Mouse (Mus musculus) forebrain, embryonic 10.5 days (tissue): ENCODE measurements around the gene Rhof. TPM values are rescaled to one million over a fixed set of nuclear protein-coding genes. Genes with fewer than 3 reads are reported as not detected.

ENCODE experiments used
- DNase-seq: peaks from one replicate; pipeline ENCODE4 v3.0.0-alpha.2; 2017; ENCODE audit warnings: low spot score; ENCODE audit errors: extremely low spot score
- H3K27ac ChIP-seq: fragments of 300-500 bp; sonication (generic); 2 replicates; pipeline ENCODE4 v1.5.1; 2016; ENCODE audit warnings: mild to moderate bottlenecking
- H3K27me3 ChIP-seq: fragments of 300-500 bp; sonication (generic); 2 replicates; pipeline ENCODE4 v1.6.1; 2016; ENCODE audit warnings: mild to moderate bottlenecking; ENCODE audit not compliant: poor library complexity, severe bottlenecking
- H3K36me3 ChIP-seq: fragments of 300-500 bp; sonication (generic); replicated peaks from 2 replicates; pipeline ENCODE4 v1.6.1; 2016; ENCODE audit warnings: mild to moderate bottlenecking, moderate library complexity
- H3K4me1 ChIP-seq: fragments of 300-500 bp; sonication (generic); 2 replicates; pipeline ENCODE4 v1.6.1; 2016
- H3K4me3 ChIP-seq: fragments of 300-500 bp; sonication (generic); 2 replicates; pipeline ENCODE4 v1.5.1; 2016; ENCODE audit warnings: mild to moderate bottlenecking, moderate library complexity
- H3K9me3 ChIP-seq: fragments of 300-500 bp; sonication (generic); 2 replicates; pipeline ENCODE4 v1.6.1; 2016; ENCODE audit warnings: mild to moderate bottlenecking, moderate library complexity
- WGBS: fragments of 180-500 bp; shearing (Covaris S2); methylation state at CpG from one replicate; pipeline ENCODE4 v1.1.7; 2016; 5-methylcytosine and 5-hydroxymethylcytosine counted together
- polyA plus RNA-seq: library from polyadenylated mRNA; unstranded; fragments of >200 nt; fragmentation: Nextera tagmentation; extraction: Ambion mirVana; gene quantifications from 2 replicates; pipeline ENCODE4 v1.2.1, GENCODE M21; 2016

Rhof gene
- polyA plus RNA-seq, 1 experiment from 2014 or later = 1.2 TPM

DNA sequence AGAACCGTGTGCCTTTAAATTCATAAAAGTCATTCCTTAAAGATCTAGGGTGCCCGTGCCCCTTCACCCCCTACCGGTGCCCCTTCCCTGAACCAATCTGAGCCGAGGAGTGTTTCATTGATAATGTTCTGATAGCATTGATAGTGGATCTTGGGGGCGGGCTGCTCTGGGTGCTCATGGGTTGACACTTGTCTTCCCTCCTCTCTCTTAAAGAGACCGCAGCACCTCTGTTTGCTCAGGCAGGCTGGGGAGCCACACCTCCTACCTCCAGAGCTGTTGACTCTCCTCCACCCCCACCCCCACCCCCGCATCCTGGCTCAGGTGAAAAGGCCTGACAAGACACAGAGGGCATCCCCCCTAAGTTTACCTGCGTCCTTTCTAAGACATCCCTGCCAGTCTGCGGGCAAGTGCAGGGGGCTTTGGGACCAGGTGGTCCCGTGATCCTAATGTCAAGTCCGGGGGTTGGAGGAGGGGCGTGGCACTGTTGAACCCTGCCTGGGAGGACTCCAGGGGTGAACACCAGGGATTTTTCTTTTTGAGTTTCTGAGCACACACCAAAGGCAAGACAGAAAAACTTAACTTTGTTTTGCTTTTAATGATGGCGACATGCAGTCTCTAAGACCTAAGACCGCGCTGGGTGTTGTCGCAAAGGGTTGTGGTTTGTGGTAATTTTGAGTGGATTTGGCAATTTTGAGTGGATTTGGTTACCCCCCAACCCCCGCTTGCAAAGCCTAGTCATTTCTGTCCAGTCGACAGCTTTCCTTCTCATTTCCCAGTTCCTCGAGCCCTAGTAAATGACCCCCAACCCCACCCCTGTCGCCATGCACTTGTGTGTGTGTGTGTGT lies 12.5 kb upstream of the Rhof start:
- H3K4me1 ChIP-seq = peaks cover 71% of the 10 kb centered on the region
- peak overlapping the region; percentile 100; the same call in 1 of the 2 replicates for H3K27ac ChIP-seq
- H3K36me3 ChIP-seq = peaks cover 61% of the 10 kb centered on the region

DNA sequence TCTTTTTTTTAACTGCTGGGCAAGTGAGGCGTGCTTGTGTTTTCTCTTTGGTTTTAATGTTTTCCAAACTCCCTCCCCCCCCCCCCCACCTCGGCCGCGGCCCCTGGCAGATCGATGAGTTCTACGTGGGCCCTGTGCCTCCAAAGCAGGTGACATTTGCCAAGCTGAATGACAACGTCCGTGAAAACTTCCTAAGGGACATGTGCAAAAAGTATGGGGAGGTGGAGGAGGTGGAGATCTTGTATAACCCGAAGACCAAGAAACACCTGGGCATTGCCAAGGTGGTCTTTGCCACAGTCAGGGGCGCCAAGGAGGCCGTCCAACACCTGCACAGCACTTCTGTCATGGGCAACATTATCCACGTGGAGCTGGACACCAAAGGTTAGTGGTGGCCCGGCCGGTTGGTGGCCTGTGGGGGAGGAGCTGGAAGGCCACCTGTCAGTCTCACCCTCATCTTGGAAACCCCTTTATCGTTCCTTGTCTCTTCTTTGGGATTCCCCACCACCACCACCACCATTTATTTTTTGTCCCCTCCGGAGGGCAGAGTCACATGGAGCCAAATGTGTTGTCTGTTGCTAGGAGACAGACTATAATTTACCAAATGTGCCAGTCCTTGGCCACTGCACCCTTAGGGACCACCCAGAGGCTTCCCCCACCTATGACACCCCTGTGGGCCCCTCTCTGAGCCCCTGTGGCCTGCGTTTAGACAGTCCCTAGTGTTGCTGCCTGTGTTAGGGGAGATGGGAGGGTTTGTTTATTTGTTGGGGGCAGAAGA lies 11.7 kb upstream of the Rhof start:
- no peak for DNase-seq
- no peaks in the 10 kb centered on the region for H3K27me3 ChIP-seq
- H3K9me3 ChIP-seq = no peaks in the 10 kb centered on the region
- H3K4me3 ChIP-seq = peak overlapping the region; percentile 98
- H3K4me1 ChIP-seq = peaks cover 67% of the 10 kb centered on the region
- H3K27ac ChIP-seq = peak overlapping the region; percentile 100; the same call in 1 of the 2 replicates
- peaks cover 53% of the 10 kb centered on the region for H3K36me3 ChIP-seq
- 11% methylated on average over 17 of the region's 17 CpGs for WGBS

More for the DNA sequence above, 12.5 kb upstream of the Rhof start:
- no peak for DNase-seq
- 49% methylated on average over 20 of the region's 20 CpGs for WGBS
- Histone ChIP-seq H3K27me3 (no peaks in the 10 kb centered on the region), H3K4me3 (peak overlapping the region; percentile 98), H3K9me3 (no peaks in the 10 kb centered on the region)

DNA sequence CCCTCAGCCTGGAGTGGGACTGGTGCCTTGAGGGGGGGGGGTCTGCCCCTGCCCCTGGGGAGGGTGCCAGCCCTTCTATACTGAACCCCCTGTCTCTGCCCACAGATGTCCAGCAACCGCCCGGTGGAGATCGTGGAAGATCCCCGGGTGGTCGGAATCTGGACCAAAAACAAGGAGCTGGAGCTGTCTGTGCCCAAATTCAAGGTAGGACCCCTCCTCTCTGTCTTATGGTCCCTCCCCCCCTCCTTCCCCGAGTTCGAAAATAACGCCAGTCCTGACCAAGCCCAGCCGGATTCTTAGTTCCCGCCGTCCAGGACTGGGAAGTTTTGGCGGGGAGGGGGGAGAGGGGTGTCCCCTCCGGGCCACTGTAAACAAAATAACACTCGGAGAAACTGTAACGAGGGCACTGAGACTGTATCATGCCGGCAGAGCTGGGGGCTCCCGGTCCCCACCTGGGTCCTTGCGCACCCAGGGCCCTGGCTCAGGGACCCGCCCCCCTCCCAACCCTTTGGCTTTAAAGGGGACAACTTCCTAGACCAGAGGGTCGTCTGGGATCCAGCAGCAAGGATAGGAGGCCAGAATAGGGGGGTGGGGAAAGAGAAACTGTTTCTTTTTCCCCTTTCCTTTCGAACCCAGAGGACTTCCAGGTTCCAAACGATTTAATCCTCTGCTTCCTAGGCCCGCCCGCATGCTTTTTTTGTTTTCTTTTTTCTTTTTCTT lies 10.9 kb upstream of the Rhof start:
- Histone ChIP-seq H3K36me3 (peaks cover 46% of the 10 kb centered on the region), H3K4me1 (peaks cover 67% of the 10 kb centered on the region), H3K4me3 (peak overlapping the region; percentile 98), H3K27me3 (no peaks in the 10 kb centered on the region), H3K27ac (peak overlapping the region; percentile 100), H3K9me3 (no peaks in the 10 kb centered on the region)
- WGBS = under 1% methylated on average over 24 of the region's 24 CpGs
- peak; percentile 47 for DNase-seq

DNA sequence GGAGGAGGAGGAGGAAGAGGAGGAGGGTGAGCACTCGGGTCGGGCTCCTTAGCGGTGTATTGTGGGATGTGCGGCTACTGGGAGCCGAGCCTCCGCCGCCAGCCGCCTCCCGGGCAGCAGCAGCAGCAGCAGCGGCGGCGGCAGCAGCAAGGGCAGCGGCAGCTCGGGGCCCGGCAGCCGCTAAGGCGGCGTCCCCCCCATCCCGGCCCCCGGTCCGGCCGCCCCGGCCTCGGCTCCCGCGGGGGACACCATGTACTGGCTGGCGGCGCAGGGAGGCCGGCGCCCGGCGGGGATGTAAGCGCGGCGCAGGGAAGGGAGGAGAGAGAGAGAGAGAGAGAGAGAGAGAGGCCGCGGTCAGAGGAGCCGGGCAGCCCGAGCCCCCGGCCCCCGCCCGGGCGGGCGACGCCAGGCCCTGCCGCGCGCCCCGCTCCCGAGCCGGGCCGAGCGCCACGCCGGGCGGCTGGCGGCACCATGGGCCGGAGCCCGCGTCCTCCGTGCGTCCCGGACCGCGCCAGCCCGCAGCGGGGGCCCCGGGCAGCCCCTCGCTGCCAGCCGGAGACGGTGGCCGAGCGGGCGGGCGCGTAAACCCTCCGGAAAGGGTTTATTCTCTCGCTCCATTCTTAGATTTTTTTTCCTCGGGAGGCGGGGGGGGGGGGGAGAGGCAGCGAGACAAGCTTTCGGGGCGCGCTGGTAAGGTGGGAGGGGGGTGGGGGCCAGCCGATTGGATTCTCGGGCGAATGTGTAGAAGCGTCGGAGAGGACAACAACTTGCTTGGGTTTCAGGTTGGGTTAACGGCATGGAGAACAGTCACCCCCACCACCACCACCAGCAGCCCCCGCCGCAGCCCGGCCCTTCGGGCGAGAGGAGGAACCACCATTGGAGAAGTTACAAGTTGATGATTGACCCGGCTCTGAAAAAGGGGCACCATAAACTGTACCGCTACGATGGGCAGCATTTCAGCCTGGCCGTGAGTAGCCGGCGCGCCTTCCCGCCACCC lies 10.0 kb upstream of the Rhof start, which contains the start of gene Setd1b:
Gene Setd1b, plus strand, starts transcription at position 33 of the 997 bp plus-strand sequence.
- Histone ChIP-seq H3K4me1 (peaks cover 68% of the 10 kb centered on the region), H3K4me3 (peak within 1 kb of the TSS; percentile 98)
- under 1% methylated on average over 91 of the region's 103 CpGs for WGBS

DNA sequence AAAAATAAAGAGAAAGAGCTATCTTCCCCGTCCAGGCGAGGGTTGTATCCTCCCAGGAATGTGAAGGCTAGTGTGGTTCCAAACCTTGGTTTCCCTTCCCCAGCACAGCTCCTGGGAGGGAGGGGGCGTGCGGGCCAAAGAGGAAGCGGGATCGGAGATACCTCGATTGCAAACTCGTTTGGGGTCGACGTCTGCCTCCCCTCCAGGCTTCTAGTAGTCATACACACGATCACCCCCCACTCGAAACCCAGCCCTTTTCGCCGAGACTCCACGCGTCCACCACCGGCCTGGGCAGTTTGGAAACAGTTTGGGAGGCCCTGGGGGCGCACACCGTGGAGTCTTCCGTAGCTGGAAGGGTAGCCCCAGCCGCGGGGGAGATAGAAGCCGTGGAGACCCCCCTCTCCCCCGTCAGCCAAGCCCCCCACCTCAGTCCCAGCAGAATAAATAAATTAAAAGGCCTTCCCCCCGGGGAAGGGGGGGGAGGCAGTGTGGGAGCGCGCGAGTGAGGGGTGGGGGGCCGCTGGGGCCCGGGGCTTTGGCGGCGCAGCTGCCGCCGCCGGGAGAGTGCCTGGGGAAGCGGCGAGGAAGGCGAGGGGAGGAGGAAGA lies 9.2 kb upstream of the Rhof start:
- Histone ChIP-seq H3K27me3 (no peaks in the 10 kb centered on the region), H3K9me3 (no peaks in the 10 kb centered on the region), H3K36me3 (peaks cover 34% of the 10 kb centered on the region), H3K4me1 (peaks cover 73% of the 10 kb centered on the region), H3K27ac (peak overlapping the region; percentile 100), H3K4me3 (peak overlapping the region; percentile 98)
- WGBS = under 1% methylated on average over 35 of the region's 38 CpGs
- DNase-seq = peak; percentile 74

More for the DNA sequence above, 10.0 kb upstream of the Rhof start, which contains the start of gene Setd1b:
- Histone ChIP-seq H3K27me3 (no peaks in the 10 kb centered on the region), H3K9me3 (no peaks in the 10 kb centered on the region), H3K27ac (peak within 1 kb of the TSS; percentile 100), H3K36me3 (peaks cover 36% of the 10 kb centered on the region)
- peak; percentile 73 for DNase-seq

DNA sequence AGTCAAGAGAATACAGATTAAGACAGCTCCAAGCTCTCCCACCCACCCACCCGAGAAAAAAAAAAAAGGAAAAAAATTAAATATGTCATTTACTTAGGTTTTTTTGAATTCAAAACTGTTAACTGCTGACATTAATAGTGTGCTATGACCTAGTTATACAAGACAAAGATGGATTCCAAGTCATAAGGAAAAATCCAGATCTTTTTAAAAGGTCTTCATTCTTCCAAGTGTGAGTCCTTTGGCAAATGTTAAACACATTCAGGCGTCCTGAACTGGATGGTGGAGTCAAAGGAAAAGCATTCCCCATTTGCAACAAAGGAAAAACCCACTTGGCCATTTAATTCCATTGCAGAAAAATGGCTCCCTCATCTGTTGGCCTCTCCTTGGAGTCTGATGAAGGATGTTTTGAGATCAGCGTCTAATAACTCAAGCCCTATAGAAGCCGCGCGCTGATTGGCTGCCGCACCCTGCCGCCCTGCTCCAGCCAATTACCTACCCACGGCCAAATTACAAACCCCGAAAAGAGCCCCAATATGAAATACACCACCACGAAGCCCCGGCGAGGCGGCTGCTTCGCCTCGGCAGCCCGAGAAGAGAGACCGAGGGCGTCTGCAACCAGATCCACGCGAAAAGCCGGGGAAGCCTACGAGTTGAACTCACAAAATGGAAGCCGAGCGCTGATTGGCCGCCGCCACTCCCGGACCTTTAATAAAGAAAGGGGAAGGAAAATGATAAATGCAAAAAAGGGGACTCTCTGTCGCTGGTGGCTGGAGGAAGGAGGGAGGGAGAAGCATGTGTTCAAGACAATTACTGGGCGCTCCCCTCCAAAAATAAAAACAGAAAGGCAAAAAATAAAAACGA lies 8.4 kb upstream of the Rhof start:
- H3K9me3 ChIP-seq = no peaks in the 10 kb centered on the region
- DNase-seq = peak; percentile 92
- no peaks in the 10 kb centered on the region for H3K27me3 ChIP-seq
- 0% methylated on average over 31 of the region's 31 CpGs for WGBS
- H3K4me3 ChIP-seq = peak overlapping the region; percentile 98
- H3K27ac ChIP-seq = peak overlapping the region; percentile 100
- peaks cover 31% of the 10 kb centered on the region for H3K36me3 ChIP-seq
- peaks cover 73% of the 10 kb centered on the region for H3K4me1 ChIP-seq

DNA sequence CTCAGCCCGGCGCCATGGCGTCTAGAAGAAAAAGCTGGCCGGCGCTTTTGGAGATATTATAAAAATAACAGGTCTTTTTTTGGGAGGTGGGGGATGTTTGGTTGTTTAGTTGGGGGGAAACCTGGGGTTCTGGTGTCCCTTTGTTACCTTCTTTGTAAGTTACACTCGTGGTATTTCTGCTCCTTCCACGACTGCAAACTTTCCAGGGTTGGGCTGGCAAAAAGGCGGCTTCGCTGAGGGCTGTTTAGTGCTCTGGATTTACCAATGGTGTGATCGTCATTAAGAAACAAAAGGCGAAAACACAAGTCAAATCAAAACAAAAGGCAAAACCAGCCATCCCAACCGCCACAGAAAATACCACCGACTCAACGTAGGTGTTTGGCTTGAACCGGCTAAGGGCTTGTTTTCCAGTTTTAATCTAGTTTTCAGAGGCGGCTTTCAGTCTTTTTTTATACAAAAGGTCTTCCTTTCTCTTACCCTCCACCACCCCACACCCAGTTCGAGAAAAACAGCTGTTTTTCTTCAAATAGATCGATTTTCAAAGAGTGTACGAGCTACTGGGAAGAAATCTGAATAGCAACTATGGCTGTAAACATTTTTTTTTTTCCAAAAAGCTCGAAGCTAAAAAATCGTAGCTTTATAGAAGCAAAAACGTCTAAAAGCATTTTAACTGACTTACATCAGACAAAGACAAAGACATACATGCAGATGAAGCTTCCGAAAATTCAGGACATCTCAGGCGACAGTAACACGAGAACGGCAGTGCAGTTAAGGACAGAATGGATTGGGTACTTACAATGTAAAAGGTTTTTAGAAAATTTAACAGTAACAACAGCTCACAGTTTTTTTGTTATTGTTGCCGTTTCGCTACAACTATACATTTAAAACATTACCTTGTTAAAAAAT lies 7.5 kb upstream of the Rhof start:
- H3K4me1 ChIP-seq = peaks cover 73% of the 10 kb centered on the region
- peak; percentile 50 for DNase-seq
- under 1% methylated on average over 28 of the region's 28 CpGs for WGBS
- H3K36me3 ChIP-seq = peaks cover 30% of the 10 kb centered on the region
- no peaks in the 10 kb centered on the region for H3K27me3 ChIP-seq
- no peaks in the 10 kb centered on the region for H3K9me3 ChIP-seq
- H3K27ac ChIP-seq = peak overlapping the region; percentile 100
- H3K4me3 ChIP-seq = peak overlapping the region; percentile 98

DNA sequence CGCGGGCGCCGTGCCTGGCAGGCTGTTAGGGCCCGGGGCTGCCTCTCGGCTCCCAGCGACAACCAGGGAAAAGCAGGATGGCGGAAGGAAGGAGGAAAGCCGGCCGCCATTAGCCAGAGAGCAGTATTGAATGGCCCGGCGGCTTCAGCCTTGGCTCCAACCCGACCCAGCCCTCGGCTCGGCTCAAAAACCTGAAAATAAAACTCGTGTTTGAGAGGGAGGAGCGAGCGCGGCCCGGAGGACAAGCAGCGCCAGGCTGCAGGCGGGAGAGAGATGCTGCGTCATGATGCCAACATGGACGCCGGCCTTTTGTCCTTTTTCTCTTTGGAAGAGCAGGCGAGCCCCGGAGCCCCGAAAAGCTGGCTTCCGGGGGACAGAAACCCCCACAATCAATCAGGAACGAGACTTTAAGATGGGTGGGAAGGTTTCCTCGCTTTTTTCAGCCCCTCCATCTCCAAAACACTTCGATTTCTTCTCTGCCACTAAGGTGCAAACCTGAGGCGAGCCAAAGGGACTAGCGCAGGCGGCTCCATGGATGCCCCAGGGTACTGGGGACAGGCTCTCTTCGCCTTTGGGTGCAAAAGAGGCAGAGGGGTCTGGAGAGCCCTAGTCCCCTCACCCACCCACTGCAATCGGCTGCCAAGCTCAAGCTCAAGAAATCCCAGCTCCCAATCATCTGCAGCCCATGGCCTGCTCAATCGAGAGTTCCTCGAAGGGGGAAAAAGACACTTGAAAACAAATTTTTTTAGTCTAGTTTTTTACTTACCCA lies 6.6 kb upstream of the Rhof start:
- Histone ChIP-seq H3K27ac (peak overlapping the region; percentile 100), H3K36me3 (peaks cover 30% of the 10 kb centered on the region), H3K27me3 (no peaks in the 10 kb centered on the region), H3K9me3 (no peaks in the 10 kb centered on the region), H3K4me1 (peaks cover 73% of the 10 kb centered on the region), H3K4me3 (peak overlapping the region; percentile 98)
- peak; percentile 80 for DNase-seq
- under 1% methylated on average over 39 of the region's 39 CpGs for WGBS

DNA sequence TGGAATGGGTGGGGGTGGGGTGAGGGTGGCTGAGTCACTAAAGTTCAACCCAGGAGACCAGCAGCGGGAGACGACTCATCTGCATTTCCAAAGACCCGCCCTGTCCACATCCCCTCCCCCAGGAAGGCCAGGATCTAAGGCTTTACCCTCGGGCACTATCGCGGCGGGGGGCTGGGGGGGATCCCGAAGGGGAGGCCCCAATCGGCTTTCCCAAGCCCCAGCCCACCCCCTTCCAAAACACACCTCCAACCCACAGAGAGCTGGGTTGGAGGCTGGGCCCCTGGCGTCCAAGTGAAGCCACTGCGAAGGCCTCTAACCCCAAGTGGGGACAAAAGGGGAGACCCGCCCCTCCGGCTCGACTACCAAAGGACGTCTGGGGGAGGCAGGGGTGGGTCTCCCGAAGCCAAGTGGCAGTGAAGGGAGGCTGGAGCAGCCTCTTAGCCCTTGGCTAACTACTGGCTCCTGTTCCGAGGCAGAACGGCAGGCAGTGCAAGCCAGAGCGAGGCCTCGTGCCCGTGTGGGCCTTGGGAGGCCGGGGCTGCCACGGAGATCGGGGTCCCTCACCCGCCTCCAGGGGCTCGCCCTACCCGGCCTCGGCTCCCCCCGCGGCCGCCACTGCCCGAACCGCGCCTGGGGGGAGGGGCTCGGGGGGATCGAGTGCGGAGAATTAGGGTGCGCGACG lies 5.9 kb upstream of the Rhof start:
- WGBS = under 1% methylated on average over 39 of the region's 40 CpGs
- peak; percentile 91 for DNase-seq
- H3K27me3 ChIP-seq = no peaks in the 10 kb centered on the region
- peak overlapping the region; percentile 98 for H3K4me3 ChIP-seq
- H3K27ac ChIP-seq = peak overlapping the region; percentile 100
- no peaks in the 10 kb centered on the region for H3K9me3 ChIP-seq
- H3K4me1 ChIP-seq = peaks cover 73% of the 10 kb centered on the region
- H3K36me3 ChIP-seq = peaks cover 32% of the 10 kb centered on the region
